Mouse (Mus musculus) embryonic stem cell, embryonic (primary cell): ENCODE measurements around the gene Shc3.

Experiments
- CTCF ChIA-PET, 4 experiments: fragments of 300-600 bp in 2 of 4; fragments of 350-600 bp in 2 of 4; sonication (Branson Sonifier 250); formaldehyde crosslinking; loops; one replicate each; lab custom pipeline; 2022; ENCODE audit warnings: inconsistent platforms in 2 of 4; lab: Charles Lee
- POLR2A ChIA-PET, 4 experiments: fragments of 300-600 bp in 2 of 4; fragments of 350-600 bp in 2 of 4; sonication (Branson Sonifier 250); formaldehyde crosslinking; loops; one replicate each; lab custom pipeline; 2022; ENCODE audit warnings: antibody characterized with exemption in 4 of 4, inconsistent platforms in 1 of 4; lab: Charles Lee

Shc3 gene

GRCm38 (mm10) chr13:51518880-51519279 is 50.3 kb downstream of the Shc3 start:
- POLR2A ChIA-PET = interaction anchor here in 1 of 4 experiments (0.6 kb wide), 1 partner anchor 21 kb away, joined by 3 read pairs; no protein-coding TSS in a partner anchor

GRCm38 (mm10) chr13:51517943-51518342 is 51.3 kb downstream of the Shc3 start:
- CTCF ChIA-PET = no interaction called here
- POLR2A ChIA-PET = interaction anchor here in 1 of 4 experiments (1.0 to 1.5 kb wide), 2 partner anchors 9 to 458 kb away, joined by 3 to 5 read pairs; no protein-coding TSS in a partner anchor

More at GRCm38 (mm10) chr13:51518880-51519279, 50.3 kb downstream of the Shc3 start:
- CTCF ChIA-PET = interaction anchor here in 1 of 4 experiments (0.5 kb wide), 1 partner anchor 65 kb away, joined by 4 read pairs; no protein-coding TSS in a partner anchor

GRCm38 (mm10) chr13:51508836-51509235 is 60.4 kb downstream of the Shc3 start:
- CTCF ChIA-PET = no interaction called here
- POLR2A ChIA-PET = no interaction called here

- ChIA-PET POLR2A (no interaction called here), CTCF (no interaction called here)
Measured at GRCm38 (mm10) chr13:51505711-51506110, 63.5 kb downstream of the Shc3 start.

- POLR2A ChIA-PET = no interaction called here
- CTCF ChIA-PET = interaction anchor here in 1 of 4 experiments (0.7 kb wide), 1 partner anchor 27 kb away, joined by 4 read pairs; no protein-coding TSS in a partner anchor
Measured at GRCm38 (mm10) chr13:51499769-51500168, 69.5 kb downstream of the Shc3 start.

GRCm38 (mm10) chr13:51493676-51494075 is 75.5 kb downstream of the Shc3 start:
- ChIA-PET CTCF (interaction anchor here in 1 of 4 experiments (0.6 kb wide), 1 partner anchor 322 kb away, joined by 3 read pairs; no protein-coding TSS in a partner anchor), POLR2A (no interaction called here)

GRCm38 (mm10) chr13:51491649-51492435 is 77.4 kb downstream of the Shc3 start:
- ChIA-PET CTCF (interaction anchor here in 2 of 4 experiments (0.6 to 0.7 kb wide), 2 partner anchors 340 to 1012 kb away, joined by 3 to 6 read pairs; no protein-coding TSS in a partner anchor), POLR2A (interaction anchor here in 1 of 4 experiments (1.1 kb wide), 1 partner anchor 13 kb away, joined by 3 read pairs; no protein-coding TSS in a partner anchor)

GRCm38 (mm10) chr13:51490195-51490594 is 79.0 kb downstream of the Shc3 start:
- ChIA-PET POLR2A (no interaction called here), CTCF (no interaction called here)

GRCm38 (mm10) chr13:51488945-51489344 is 80.3 kb downstream of the Shc3 start:
- POLR2A ChIA-PET = no interaction called here
- CTCF ChIA-PET = no interaction called here

- POLR2A ChIA-PET = no interaction called here
- CTCF ChIA-PET = interaction anchor here in 1 of 4 experiments (0.6 kb wide), 1 partner anchor 85 kb away, joined by 4 read pairs; no protein-coding TSS in a partner anchor
Measured at GRCm38 (mm10) chr13:51485291-51485690, 83.9 kb downstream of the Shc3 start.

- CTCF ChIA-PET = interaction anchor here in 1 of 4 experiments (0.6 kb wide), 1 partner anchor 136 kb away, joined by 4 read pairs; no protein-coding TSS in a partner anchor
- POLR2A ChIA-PET = no interaction called here
Measured at GRCm38 (mm10) chr13:51482786-51483185, 86.4 kb downstream of the Shc3 start.

GRCm38 (mm10) chr13:51480341-51481011 is 88.7 kb downstream of the Shc3 start:
- POLR2A ChIA-PET = no interaction called here
- CTCF ChIA-PET = no interaction called here

GRCm38 (mm10) chr13:51479826-51480225 is 89.4 kb downstream of the Shc3 start:
- POLR2A ChIA-PET = no interaction called here
- CTCF ChIA-PET = no interaction called here

- ChIA-PET CTCF (no interaction called here), POLR2A (no interaction called here)
Measured at GRCm38 (mm10) chr13:51476991-51477390, 92.2 kb downstream of the Shc3 start.

GRCm38 (mm10) chr13:51468697-51469250 is 100.4 kb downstream of the Shc3 start:
- POLR2A ChIA-PET = interaction anchor here in 2 of 4 experiments (0.6 to 0.7 kb wide), 2 partner anchors 32 to 225 kb away, joined by 3 read pairs; no protein-coding TSS in a partner anchor
- CTCF ChIA-PET = interaction anchor here in 2 of 4 experiments (0.6 kb wide), 3 partner anchors 40 to 116 kb away, joined by 3 read pairs; no protein-coding TSS in a partner anchor

GRCm38 (mm10) chr13:51466117-51466841 is 102.9 kb downstream of the Shc3 start:
- POLR2A ChIA-PET = no interaction called here
- CTCF ChIA-PET = interaction anchor here in 1 of 4 experiments (0.6 kb wide), 1 partner anchor 42 kb away, joined by 3 read pairs; no protein-coding TSS in a partner anchor

- POLR2A ChIA-PET = no interaction called here
- CTCF ChIA-PET = no interaction called here
Measured at GRCm38 (mm10) chr13:51464294-51464693, 104.9 kb downstream of the Shc3 start.

GRCm38 (mm10) chr13:51456190-51456878 is 112.9 kb downstream of the Shc3 start:
- CTCF ChIA-PET = interaction anchor here in 1 of 4 experiments (0.7 kb wide), 1 partner anchor 21 kb away, joined by 3 read pairs; no protein-coding TSS in a partner anchor

More at GRCm38 (mm10) chr13:51456190-51456878, 112.9 kb downstream of the Shc3 start:
- POLR2A ChIA-PET = no interaction called here
